Mouse (Mus musculus): ENCODE measurements at regions not wholly inside any gene's neighbourhood (a gene's known extent, or its start where the extent isn't known, plus 50 kb on each side); places are given as distances from the start of the nearest gene placed in this dataset.

DNA sequence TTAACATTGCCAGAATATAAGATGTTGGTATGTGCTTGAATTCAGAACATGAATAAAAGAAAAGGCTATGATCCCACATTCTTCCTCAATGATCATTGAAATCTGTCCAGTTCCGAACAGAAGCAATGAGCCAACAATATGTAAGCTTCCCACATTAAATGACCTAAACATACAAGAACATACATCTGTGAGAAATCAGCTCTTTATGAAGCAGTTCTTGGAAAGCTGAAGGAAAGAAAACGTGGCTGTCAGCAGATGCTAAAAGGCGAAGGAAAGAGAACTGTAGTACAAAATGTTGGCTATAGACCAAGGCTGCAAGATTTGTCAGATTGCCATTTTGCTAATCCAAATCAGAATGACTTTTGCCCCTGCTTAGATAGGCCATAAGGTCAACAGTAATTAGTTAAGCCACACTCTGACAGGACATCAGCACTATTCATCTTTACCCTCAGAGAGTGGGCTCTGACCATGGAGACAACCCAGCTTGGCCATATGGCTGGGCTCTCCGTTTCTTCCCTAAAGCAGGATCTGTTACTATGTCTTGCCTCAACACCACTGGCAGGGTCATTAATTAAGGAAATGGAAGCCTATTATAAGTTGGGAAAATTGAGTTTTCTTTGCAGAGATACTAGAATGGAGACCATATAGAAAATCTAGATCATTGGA is 76.1 kb upstream of the Gm4301 start:
- TF ChIP-seq GATA1 (IDR thresholded peaks at IDR 0.05; ENCODE audit: borderline replicate concordance, low read length) (no peak), FLI1 (IDR thresholded peaks at IDR 0.05; ENCODE audit: low read length) (no peak)
